Mouse (Mus musculus) stomach, adult 2 months (tissue): ENCODE measurements around the gene Klra9. TPM values are rescaled to one million over a fixed set of nuclear protein-coding genes. Genes with fewer than 3 reads are reported as not detected.

ENCODE experiments used
- polyA plus RNA-seq: library from polyadenylated mRNA; depleted of rRNA; stranded (reverse); fragments of >200 nt; gene quantifications from 2 replicates; pipeline ENCODE4 v1.2.3, GENCODE M21; 2012; rRNA removed

The Klra9 gene
- polyA plus RNA-seq: not detected in 2 replicates

GRCm38 (mm10) chr6:130193012-130193411 lies at the start of gene Klra9:
Gene Klra9, minus strand, starts transcription at chr6:130193112.

DNA sequence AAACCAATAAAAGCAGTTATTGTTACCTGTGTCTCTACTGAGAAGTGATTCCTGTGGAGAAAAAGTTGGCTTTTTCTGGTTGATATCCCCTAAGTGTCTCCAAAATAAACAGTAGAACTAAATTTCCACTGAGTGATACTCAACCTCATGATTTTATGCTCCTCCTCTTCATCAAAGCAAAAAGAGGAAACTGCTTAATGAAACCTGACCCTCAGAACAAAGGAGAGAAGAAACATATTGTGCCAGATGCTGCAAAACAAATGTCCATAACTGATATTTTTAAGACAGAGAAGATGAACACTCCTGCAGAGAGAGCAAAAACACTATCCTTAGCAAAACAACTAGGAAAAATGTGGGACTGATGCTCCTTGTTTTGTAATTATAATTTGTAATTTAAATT lies 40.3 kb upstream of the Klra9 start, which contains the start of gene Klra7:
Klra7 (minus strand) TSS at position 101 of the 400 bp plus-strand sequence.

GRCm38 (mm10) chr6:130129798-130130197 lies 63.1 kb downstream of the Klra9 start, which contains the start of gene Klra8:
Gene Klra8, minus strand, starts transcription at chr6:130129898.

Other genes starting within 250 kb of the Klra9 start
- not detected in 2 replicates for gene Klra6, start 166.2 kb downstream of the Klra9 start, polyA plus RNA-seq
- gene Klra4, start 125.8 kb downstream of the Klra9 start, polyA plus RNA-seq: not detected in 2 replicates
- gene Klra8, start 63.2 kb downstream of the Klra9 start, polyA plus RNA-seq: not detected in 2 replicates
- not detected in 2 replicates for gene Klra7, start 40.2 kb upstream of the Klra9 start, polyA plus RNA-seq
- not detected in 2 replicates for gene Klra10, start 88.8 kb upstream of the Klra9 start, polyA plus RNA-seq
- not detected in 2 replicates for gene Klra3, start 144.5 kb upstream of the Klra9 start, polyA plus RNA-seq
- not detected in 2 replicates for gene Klra1, start 193.8 kb upstream of the Klra9 start, polyA plus RNA-seq